16 mouse cellular contexts compared by ENCODE assay signal in genomic region chr2:133495443-133495842, GRCm38 (mm10). TPM values are rescaled to one million over a fixed set of nuclear protein-coding genes. Genes with fewer than 3 reads are reported as not detected.
DNase-seq lines count a peak whose midpoint lies in the region; ATAC-seq and TF ChIP-seq lines count a peak whose summit lies in the region.
"Had no signal": no experiment of that assay in that cellular context is flagged by ENCODE, and none has a peak within 500 bp of the region (broad histone marks: within the 10 kb centered on the region; RNA-seq: fewer than 3 reads in every experiment).

No protein-coding gene starts in this region.

- WGBS in liver, embryonic 14.5 days (ENCODE audit: insufficient replicate concordance) = 16% methylated on average over 3 of the region's 3 CpGs

- no peak overlapping the region for H3K9ac ChIP-seq in liver, embryonic 14.5 days (replicated peaks)
- H3K9ac ChIP-seq: embryonic facial prominence, embryonic 15.5 days; intestine, embryonic 15.5 days; limb, embryonic 12.5 days; midbrain, embryonic 15.5 days; neural tube, embryonic 13.5 days had no signal

- H3K27ac ChIP-seq in liver, embryonic 14.5 days = no peak overlapping the region
- H3K27ac ChIP-seq: embryonic facial prominence, embryonic 15.5 days; intestine, embryonic 15.5 days; limb, embryonic 12.5 days; midbrain, embryonic 15.5 days; neural tube, embryonic 13.5 days had no signal

- H3K4me3 ChIP-seq in liver, embryonic 14.5 days (ENCODE audit: insufficient read depth in 1 of 2, low read depth in 2 of 2, low read length in 2 of 2) = no peak overlapping the region
- H3K4me3 ChIP-seq: embryonic facial prominence, embryonic 15.5 days; intestine, embryonic 15.5 days; limb, embryonic 12.5 days; midbrain, embryonic 15.5 days; neural tube, embryonic 13.5 days had no signal

- TF ChIP-seq CTCF in liver, embryonic 14.5 days (IDR thresholded peaks at IDR 0.05; ENCODE audit: low read depth) = no peak

- no peaks in the 10 kb centered on the region for H3K9me3 ChIP-seq in liver, embryonic 14.5 days (ENCODE audit: control insufficient read depth, low read length)
- H3K9me3 ChIP-seq: embryonic facial prominence, embryonic 15.5 days; intestine, embryonic 15.5 days; limb, embryonic 12.5 days; midbrain, embryonic 15.5 days; neural tube, embryonic 13.5 days had no signal

- peak; percentile 45; the same call in 1 of the 2 replicates for ATAC-seq in liver, embryonic 14.5 days (ENCODE audit: insufficient read depth)
- ATAC-seq: forebrain, embryonic 14.5 days; intestine, embryonic 15.5 days; midbrain, embryonic 15.5 days had no signal

- peak; percentile 31 for DNase-seq in gastrocnemius, postnatal 25 days
- DNase-seq in gastrocnemius, postnatal 4 days (ENCODE audit: low spot score in 2 of 2) = no peak
- DNase-seq in lung, postnatal 36 days = peak; percentile 17
- DNase-seq in lung, postnatal 25 days (ENCODE audit: low spot score) = no peak
- DNase-seq in liver, embryonic 14.5 days (ENCODE audit: low read depth in 3 of 3, low spot score in 3 of 3) = no peak
- no peak for DNase-seq in thymus, postnatal 14 days
- DNase-seq in Muller cell, postnatal 12 days (ENCODE audit: inconsistent ontology term) = no peak
- DNase-seq: lung, postnatal 14 days; thymus, adult 2 months had no signal

- H3K36me3 ChIP-seq in liver, embryonic 14.5 days (replicated peaks; ENCODE audit: control insufficient read depth, insufficient read depth, low read depth) = no peaks in the 10 kb centered on the region
- H3K36me3 ChIP-seq: embryonic facial prominence, embryonic 15.5 days; intestine, embryonic 15.5 days; limb, embryonic 12.5 days; midbrain, embryonic 15.5 days; neural tube, embryonic 13.5 days had no signal

- peak; percentile 17; the same call in 1 of the 2 replicates for TF ChIP-seq EP300 in liver, embryonic 14.5 days (IDR thresholded peaks at IDR 0.05; ENCODE audit: low read depth)

- no peaks in the 10 kb centered on the region for H3K27me3 ChIP-seq in liver, embryonic 14.5 days (ENCODE audit: control insufficient read depth, insufficient read depth, low read length)
- H3K27me3 ChIP-seq: embryonic facial prominence, embryonic 15.5 days; intestine, embryonic 15.5 days; limb, embryonic 12.5 days; midbrain, embryonic 15.5 days; neural tube, embryonic 13.5 days had no signal

- H3K4me1 ChIP-seq in liver, embryonic 14.5 days (replicated peaks; ENCODE audit: control insufficient read depth in 2 of 2, insufficient read depth in 2 of 2, low read length in 1 of 2) = peaks cover 0 to 11% of the 10 kb centered on the region in 2 experiments
- H3K4me1 ChIP-seq: embryonic facial prominence, embryonic 15.5 days; intestine, embryonic 15.5 days; limb, embryonic 12.5 days; midbrain, embryonic 15.5 days; neural tube, embryonic 13.5 days had no signal

- H3K4me2 ChIP-seq in liver, embryonic 14.5 days (ENCODE audit: low read depth) = no peak overlapping the region
- H3K4me2 ChIP-seq: embryonic facial prominence, embryonic 15.5 days; intestine, embryonic 15.5 days; limb, embryonic 12.5 days; midbrain, embryonic 15.5 days; neural tube, embryonic 13.5 days had no signal

RNA-seq across cellular contexts. Expression of gene Bmp2, which starts 56.5 kb away (rescaled TPM):
- 1 to 10 TPM in 1 of 2 experiments, under 1 TPM in 1; 0.86 to 1.9 TPM for total RNA-seq in gastrocnemius, postnatal 25 days (2021)
- 1 to 10 TPM; 2.4 to 2.7 TPM for total RNA-seq in gastrocnemius, postnatal 4 days (2021)
- 1.1 and 1.2 TPM in 2 replicates for polyA plus RNA-seq in liver, embryonic 14.5 days (2012; rRNA removed)
- 2.0 and 2.1 TPM in 2 replicates for polyA plus RNA-seq in liver, embryonic 14.5 days (2014; fragmentation: Nextera tagmentation; extraction: Ambion mirVana)
- total RNA-seq: MEL had no signal

Comparison
In these comparisons a context has a peak if more than half of its experiments do, and no peak if none do; other contexts are left out.
1. DNase-seq: peak in gastrocnemius, postnatal 25 days (single experiment) and lung, postnatal 36 days (single experiment); none in gastrocnemius, postnatal 4 days (0 of 2), lung, postnatal 25 days (single experiment), liver, embryonic 14.5 days (0 of 3), thymus, postnatal 14 days (single experiment) and Muller cell, postnatal 12 days (single experiment).